Mouse (Mus musculus) central nervous system, embryonic 11.5 days (tissue): ENCODE results near the gene Fam3c. TPM values are rescaled to one million over a fixed set of nuclear protein-coding genes. Genes with fewer than 3 reads are reported as not detected.

Source experiments
- polyA plus RNA-seq: library from polyadenylated mRNA; depleted of rRNA; stranded (reverse); fragments of >200 nt; gene quantifications from 2 replicates; pipeline ENCODE4 v1.2.3, GENCODE M21; 2012; rRNA removed

Fam3c gene
- polyA plus RNA-seq: 14.0 and 14.5 TPM in 2 replicates

GRCm38 (mm10) chr6:22356086-22356507 lies at the start of gene Fam3c:
TSS of gene Fam3c (minus strand) at chr6:22356243.

GRCm38 (mm10) chr6:22288004-22288736 lies 67.9 kb downstream of the Fam3c start, which contains the start of gene Wnt16:
TSS of gene Wnt16 (plus strand) at chr6:22288227.

Other genes with a start within 250 kb of the Fam3c start
- 0.53 and 1.8 TPM in 2 replicates for gene Wnt16, start 68.0 kb downstream of the Fam3c start, polyA plus RNA-seq